10 mouse cellular contexts compared by ENCODE assay signal in genomic region chr7:80058405-80059063, GRCm38 (mm10). TPM values are rescaled to one million over a fixed set of nuclear protein-coding genes. Genes with fewer than 3 reads are reported as not detected.
A peak's percentile ranks its signal among the peaks of the same experiment; 100 is the strongest.
DNase-seq lines count a peak whose midpoint lies in the region; ATAC-seq lines count a peak whose summit lies in the region.
"Had no signal": no experiment of that assay in that cellular context is flagged by ENCODE, and none has a peak within 500 bp of the region (broad histone marks: within the 10 kb centered on the region; RNA-seq: fewer than 3 reads in every experiment).

No protein-coding gene starts in this region.

- H3K27ac ChIP-seq in liver, embryonic 13.5 days = peak overlapping the region; percentile 78
- peak overlapping the region; percentile 73; the same call in 1 of the 2 replicates for H3K27ac ChIP-seq in stomach, embryonic 14.5 days (ENCODE audit: low read length)

- no peaks in the 10 kb centered on the region for H3K27me3 ChIP-seq in megakaryocyte, embryonic 14.5 days (replicated peaks)
- no peaks in the 10 kb centered on the region for H3K27me3 ChIP-seq in liver, embryonic 13.5 days
- H3K27me3 ChIP-seq in stomach, embryonic 14.5 days (ENCODE audit: control insufficient read depth, insufficient read depth, low read length) = no peaks in the 10 kb centered on the region

- H3K9me3 ChIP-seq in megakaryocyte, embryonic 14.5 days = no peaks in the 10 kb centered on the region
- no peaks in the 10 kb centered on the region for H3K9me3 ChIP-seq in liver, embryonic 13.5 days (replicated peaks)
- H3K9me3 ChIP-seq in stomach, embryonic 14.5 days (ENCODE audit: control insufficient read depth, low read depth, low read length) = no peaks in the 10 kb centered on the region

- ATAC-seq in megakaryocyte, adult 5-6 weeks (ENCODE audit: poor library complexity, severe bottlenecking) = no peak
- ATAC-seq in liver, embryonic 13.5 days (ENCODE audit: low read depth) = no peak
- ATAC-seq in stomach, embryonic 14.5 days (ENCODE audit: insufficient number of reproducible peaks, insufficient read depth, low FRiP score, low read depth) = no peak

- peak overlapping the region; percentile 87 for H3K4me3 ChIP-seq in megakaryocyte, embryonic 14.5 days (replicated peaks)
- no peak overlapping the region for H3K4me3 ChIP-seq in liver, embryonic 13.5 days (replicated peaks)
- no peak overlapping the region for H3K4me3 ChIP-seq in stomach, embryonic 14.5 days (ENCODE audit: low read depth, low read length)
- H3K4me3 ChIP-seq: myocyte had no signal

- H3K4me1 ChIP-seq in megakaryocyte, embryonic 14.5 days = peaks cover 91% of the 10 kb centered on the region
- peaks cover 81% of the 10 kb centered on the region for H3K4me1 ChIP-seq in liver, embryonic 13.5 days (replicated peaks)
- peaks cover 34% of the 10 kb centered on the region for H3K4me1 ChIP-seq in stomach, embryonic 14.5 days (ENCODE audit: control insufficient read depth, insufficient read depth, low read length)

- peaks cover 41% of the 10 kb centered on the region for H3K36me3 ChIP-seq in megakaryocyte, embryonic 14.5 days (replicated peaks; ENCODE audit: low read length)
- no peaks in the 10 kb centered on the region for H3K36me3 ChIP-seq in liver, embryonic 13.5 days
- H3K36me3 ChIP-seq in stomach, embryonic 14.5 days (ENCODE audit: control insufficient read depth, insufficient read depth, low read length) = no peaks in the 10 kb centered on the region

- peak; percentile 19 for DNase-seq in cerebellum, adult 9-10 months
- no peak for DNase-seq in cerebellum, adult 11-12 months
- no peak for DNase-seq in liver, embryonic 13.5 days
- DNase-seq in ovary, postnatal 10 days (ENCODE audit: low spot score) = no peak
- no peak for DNase-seq in thymus, postnatal 10 days (ENCODE audit: low spot score in 2 of 2)
- DNase-seq: gastrocnemius, postnatal 25 days had no signal

- 53% methylated on average over 4 of the region's 4 CpGs for WGBS in liver, embryonic 13.5 days (ENCODE audit: insufficient replicate concordance)
- WGBS in stomach, embryonic 14.5 days = 71% methylated on average over 4 of the region's 4 CpGs

- H3K4me2 ChIP-seq in liver, embryonic 13.5 days = peak overlapping the region; percentile 13; the same call in 1 of the 2 replicates
- no peak overlapping the region for H3K4me2 ChIP-seq in stomach, embryonic 14.5 days (replicated peaks; ENCODE audit: low read depth, low read length)

- H3K9ac ChIP-seq in liver, embryonic 13.5 days = no peak overlapping the region
- H3K9ac ChIP-seq in stomach, embryonic 14.5 days (replicated peaks; ENCODE audit: low read depth, low read length) = no peak overlapping the region

RNA-seq across cellular contexts. Expression of gene Zfp710, which starts 33.9 kb away (rescaled TPM):
- 55.0 and 142 TPM in 2 replicates for polyA plus RNA-seq in megakaryocyte, embryonic 14.5 days (2012; ENCODE audit: insufficient read depth, low replicate concordance)
- total RNA-seq in megakaryocyte, adult 5-6 weeks (2015) = 59.1 and 66.2 TPM in 2 replicates
- total RNA-seq in megakaryocyte, adult 5-6 weeks (2017) = 73.8 and 90.1 TPM in 2 replicates
- polyA plus RNA-seq in liver, embryonic 13.5 days (2015; fragmentation: Nextera tagmentation; extraction: Ambion mirVana) = 3.9 and 5.2 TPM in 2 replicates
- 16.4 and 16.6 TPM in 2 replicates for polyA plus RNA-seq in stomach, embryonic 14.5 days (2014; fragmentation: Nextera tagmentation; extraction: Ambion mirVana)

RNA-seq across cellular contexts. Expression of gene Idh2, which starts 56.7 kb away (rescaled TPM):
- 14.1 and 79.2 TPM in 2 replicates for polyA plus RNA-seq in megakaryocyte, embryonic 14.5 days (2012; ENCODE audit: insufficient read depth, low replicate concordance)
- 74.9 and 77.7 TPM in 2 replicates for total RNA-seq in megakaryocyte, adult 5-6 weeks (2015)
- total RNA-seq in megakaryocyte, adult 5-6 weeks (2017) = 85.5 and 90.4 TPM in 2 replicates
- 137 and 146 TPM in 2 replicates for polyA plus RNA-seq in liver, embryonic 13.5 days (2015; fragmentation: Nextera tagmentation; extraction: Ambion mirVana)
- 613 and 615 TPM in 2 replicates for polyA plus RNA-seq in stomach, embryonic 14.5 days (2014; fragmentation: Nextera tagmentation; extraction: Ambion mirVana)
